Mouse (Mus musculus) forebrain, embryonic 15.5 days (tissue): ENCODE data around the gene Bcar1. TPM values are rescaled to one million over a fixed set of nuclear protein-coding genes. Genes with fewer than 3 reads are reported as not detected.

Experiments
- ATAC-seq: fragments of 200-750 bp; cut with Nextera tagmentation; replicated peaks from 2 replicates; pipeline ENCODE4 v1.8.0; 2017; ENCODE audit warnings: mild to moderate bottlenecking, moderate TSS enrichment, moderate library complexity
- H3K27ac ChIP-seq: fragments of 300-500 bp; sonication (generic); replicated peaks from 2 replicates; pipeline ENCODE4 v1.5.1; 2015; ENCODE audit warnings: mild to moderate bottlenecking, inconsistent platforms
- H3K27me3 ChIP-seq: fragments of 300-500 bp; sonication (generic); 2 replicates; pipeline ENCODE4 v1.6.1; 2015; ENCODE audit warnings: inconsistent platforms
- H3K36me3 ChIP-seq: fragments of 300-500 bp; sonication (generic); 2 replicates; pipeline ENCODE4 v1.6.1; 2015; ENCODE audit warnings: mild to moderate bottlenecking, inconsistent platforms
- H3K4me1 ChIP-seq: fragments of 300-500 bp; sonication (generic); 2 replicates; pipeline ENCODE4 v1.6.1; 2015; ENCODE audit warnings: inconsistent platforms
- H3K4me2 ChIP-seq: fragments of 300-500 bp; sonication (generic); replicated peaks from 2 replicates; pipeline ENCODE4 v1.6.1; 2015; ENCODE audit warnings: mild to moderate bottlenecking, inconsistent platforms
- H3K4me3 ChIP-seq: fragments of 300-500 bp; sonication (generic); 2 replicates; pipeline ENCODE4 v1.5.1; 2015; ENCODE audit warnings: mild to moderate bottlenecking, inconsistent platforms
- H3K9ac ChIP-seq: fragments of 300-500 bp; sonication (generic); replicated peaks from 2 replicates; pipeline ENCODE4 v1.6.1; 2015; ENCODE audit warnings: mild to moderate bottlenecking, inconsistent platforms
- H3K9me3 ChIP-seq: fragments of 300-500 bp; sonication (generic); 2 replicates; pipeline ENCODE4 v1.6.1; 2016; ENCODE audit warnings: inconsistent platforms
- WGBS: fragments of 180-500 bp; shearing (Covaris S2); methylation state at CpG from one replicate; pipeline ENCODE4 v1.1.7; 2015; ENCODE audit warnings: mixed read lengths; 5-methylcytosine and 5-hydroxymethylcytosine counted together
- polyA plus RNA-seq: library from polyadenylated mRNA; unstranded; fragments of >200 nt; fragmentation: Nextera tagmentation; extraction: Ambion mirVana; gene quantifications from 2 replicates; pipeline ENCODE4 v1.2.1, GENCODE M21; 2015

Gene Bcar1
- polyA plus RNA-seq, 1 experiment from 2014 or later = 51.8 TPM

- Histone ChIP-seq H3K4me1 (peaks cover 90% of the 10 kb centered on the region), H3K27ac (no peak overlapping the region; the same call in 1 of the 2 replicates), H3K27me3 (no peaks in the 10 kb centered on the region), H3K9me3 (no peaks in the 10 kb centered on the region), H3K4me2 (no peak overlapping the region), H3K9ac (no peak overlapping the region), H3K36me3 (no peaks in the 10 kb centered on the region), H3K4me3 (no peak overlapping the region)
- 45% methylated on average over 6 of the region's 6 CpGs for whole genome bisulfite sequencing
- ATAC-seq = no peak
These were observed 9.2 kb downstream of the Bcar1 start for GRCm38 (mm10) chr8:111734244-111734960.

GRCm38 (mm10) chr8:111733581-111734243 lies 9.9 kb downstream of the Bcar1 start:
- no peak overlapping the region for H3K9ac ChIP-seq
- WGBS = 13% methylated on average over 5 of the region's 5 CpGs
- H3K4me1 ChIP-seq = peaks cover 87% of the 10 kb centered on the region
- no peak for ATAC-seq
- H3K36me3 ChIP-seq = no peaks in the 10 kb centered on the region
- no peaks in the 10 kb centered on the region for H3K27me3 ChIP-seq
- H3K27ac ChIP-seq = no peak overlapping the region
- H3K4me2 ChIP-seq = no peak overlapping the region
- no peaks in the 10 kb centered on the region for H3K9me3 ChIP-seq
- H3K4me3 ChIP-seq = no peak overlapping the region

GRCm38 (mm10) chr8:111732406-111733085 lies 11.1 kb downstream of the Bcar1 start:
- Histone ChIP-seq H3K4me1 (peaks cover 85% of the 10 kb centered on the region), H3K9me3 (no peaks in the 10 kb centered on the region), H3K4me2 (peak overlapping the region; percentile 72), H3K27me3 (no peaks in the 10 kb centered on the region), H3K36me3 (no peaks in the 10 kb centered on the region), H3K27ac (peak overlapping the region; percentile 74), H3K4me3 (peak overlapping the region; percentile 61), H3K9ac (peak overlapping the region; percentile 67)
- no peak for ATAC-seq
- WGBS = 29% methylated on average over 10 of the region's 10 CpGs

DNA sequence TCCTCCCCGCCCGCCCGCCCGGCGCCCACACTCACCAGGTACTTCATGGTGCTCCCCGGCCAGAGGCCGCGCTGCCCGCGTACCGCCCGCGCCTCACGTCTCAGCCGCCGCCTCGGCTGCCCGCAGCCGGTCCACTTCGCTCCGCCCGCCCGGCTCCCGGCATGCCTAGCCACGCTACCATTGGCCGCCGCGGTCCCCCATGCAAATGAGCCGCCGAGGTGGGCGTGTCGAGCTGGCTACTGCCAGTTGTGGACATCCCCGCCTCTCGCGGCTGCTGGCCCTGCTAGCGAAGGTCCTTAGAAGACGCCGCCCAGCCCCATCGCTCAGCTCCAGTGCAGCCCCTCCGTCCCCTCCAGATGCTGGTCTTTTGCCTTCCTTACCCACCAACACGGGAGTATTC lies 11.6 kb downstream of the Bcar1 start:
- Histone ChIP-seq H3K36me3 (no peaks in the 10 kb centered on the region), H3K4me2 (peak overlapping the region; percentile 72), H3K27me3 (no peaks in the 10 kb centered on the region), H3K4me1 (peaks cover 84% of the 10 kb centered on the region), H3K9ac (peak overlapping the region; percentile 67), H3K27ac (peak overlapping the region; percentile 74), H3K9me3 (no peaks in the 10 kb centered on the region), H3K4me3 (peak overlapping the region; percentile 61)
- 0% methylated on average over 35 of the region's 41 CpGs for WGBS
- peak; percentile 95 for ATAC-seq

DNA sequence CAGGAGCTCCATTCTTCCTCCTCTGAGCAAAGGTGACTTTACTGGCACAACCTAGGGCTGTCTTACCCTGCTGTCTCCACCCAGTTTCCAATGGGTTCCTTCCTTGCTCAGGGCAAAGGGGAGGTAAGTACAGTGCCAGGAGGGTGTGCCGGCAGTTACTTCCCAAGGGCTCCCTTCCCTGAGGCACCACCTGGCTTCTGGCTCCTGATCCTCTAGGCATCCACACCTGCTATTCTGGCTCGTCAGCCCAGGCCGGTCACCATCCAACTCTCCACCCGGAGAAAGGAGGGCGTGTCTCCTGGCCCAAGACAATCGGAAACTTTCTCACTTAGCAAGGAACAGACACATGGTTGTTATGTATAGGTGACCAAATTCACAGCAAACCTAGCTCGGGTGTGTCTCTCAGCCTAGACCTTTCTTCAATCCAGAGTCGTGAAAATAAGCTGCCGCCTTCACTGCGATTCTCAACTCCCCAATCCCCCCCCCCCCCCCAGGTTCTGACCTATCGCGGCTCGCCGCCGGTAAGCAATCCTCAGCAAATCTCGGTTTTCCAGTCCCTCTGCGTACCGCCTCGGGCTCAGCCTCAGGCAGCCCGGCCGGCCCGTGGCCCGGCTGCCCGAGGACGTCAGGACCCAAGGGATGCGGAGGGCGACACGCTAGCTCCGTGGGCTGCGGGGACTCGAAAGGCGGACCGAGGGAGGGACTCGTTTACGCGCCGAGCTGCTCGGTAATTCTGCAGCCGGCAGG lies 12.2 kb downstream of the Bcar1 start:
- no peaks in the 10 kb centered on the region for H3K36me3 ChIP-seq
- peak overlapping the region; percentile 66 for H3K27ac ChIP-seq
- no peaks in the 10 kb centered on the region for H3K9me3 ChIP-seq
- H3K27me3 ChIP-seq = no peaks in the 10 kb centered on the region
- peak overlapping the region; percentile 61 for H3K4me3 ChIP-seq
- WGBS = under 1% methylated on average over 38 of the region's 39 CpGs
- H3K4me1 ChIP-seq = peaks cover 84% of the 10 kb centered on the region
- H3K9ac ChIP-seq = peak overlapping the region; percentile 67
- peak overlapping the region; percentile 72 for H3K4me2 ChIP-seq
- peak; percentile 51 for ATAC-seq

- Histone ChIP-seq H3K9ac (no peak overlapping the region), H3K4me3 (no peak overlapping the region), H3K4me2 (no peak overlapping the region), H3K27ac (no peak overlapping the region), H3K36me3 (no peaks in the 10 kb centered on the region), H3K9me3 (no peaks in the 10 kb centered on the region), H3K27me3 (no peaks in the 10 kb centered on the region), H3K4me1 (peaks cover 67% of the 10 kb centered on the region)
- ATAC-seq = no peak
- WGBS = 73% methylated on average over 7 of the region's 7 CpGs
These were observed 14.1 kb downstream of the Bcar1 start for GRCm38 (mm10) chr8:111729233-111730170.

DNA sequence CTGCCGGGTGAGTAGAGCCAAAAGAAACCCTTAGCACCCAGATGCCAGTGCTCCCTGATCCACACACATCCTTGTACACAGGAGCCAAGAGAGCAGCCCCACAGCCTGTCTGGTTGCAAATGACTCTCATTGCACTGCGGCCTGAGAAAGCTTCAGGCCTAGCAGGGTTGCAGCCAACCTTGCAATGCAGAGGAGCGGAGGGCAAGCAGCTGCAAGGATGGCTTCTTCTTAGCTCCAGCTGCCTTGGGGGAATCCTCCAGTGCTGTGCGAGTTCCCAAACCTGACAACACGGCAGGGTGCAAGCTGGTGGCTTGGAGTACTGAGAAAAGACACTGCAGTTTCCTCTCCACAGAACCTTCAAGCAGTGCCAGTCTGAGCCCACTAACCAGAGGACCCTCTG lies 15.1 kb downstream of the Bcar1 start:
- Histone ChIP-seq H3K4me3 (no peak overlapping the region), H3K4me2 (no peak overlapping the region), H3K36me3 (no peaks in the 10 kb centered on the region), H3K9ac (no peak overlapping the region), H3K9me3 (no peaks in the 10 kb centered on the region), H3K27ac (0 out of 2 replicates have a peak overlapping the region, but pooled peaks have one; percentile 5), H3K4me1 (peaks cover 57% of the 10 kb centered on the region), H3K27me3 (no peaks in the 10 kb centered on the region)
- 74% methylated on average over 5 of the region's 5 CpGs for WGBS
- ATAC-seq = no peak

DNA sequence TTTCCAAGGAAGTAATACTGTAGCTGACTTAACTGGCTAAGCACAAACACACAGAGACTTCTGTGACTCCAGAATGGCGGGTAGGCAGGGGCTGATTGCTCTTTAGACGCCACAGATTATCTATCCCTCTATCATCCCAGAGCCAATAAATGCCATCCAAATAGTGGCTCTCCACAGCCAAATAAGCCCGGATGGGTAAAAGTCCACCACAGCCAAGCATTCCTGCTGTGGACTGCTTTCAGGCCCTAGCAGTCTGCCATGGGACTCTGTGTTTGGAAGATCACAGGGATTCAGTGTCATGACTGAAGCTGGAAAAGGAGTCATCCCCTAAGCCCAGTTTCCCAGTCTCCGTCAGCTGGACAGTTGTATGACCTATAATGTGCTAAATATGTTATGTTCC lies 16.1 kb downstream of the Bcar1 start:
- ATAC-seq = no peak
- no peak overlapping the region for H3K9ac ChIP-seq

GRCm38 (mm10) chr8:111726102-111726900 lies 17.3 kb downstream of the Bcar1 start:
- WGBS = 71% methylated on average over 7 of the region's 7 CpGs
- Histone ChIP-seq H3K27me3 (no peaks in the 10 kb centered on the region), H3K4me3 (no peak overlapping the region), H3K36me3 (no peaks in the 10 kb centered on the region), H3K4me2 (no peak overlapping the region), H3K9me3 (no peaks in the 10 kb centered on the region), H3K27ac (0 out of 2 replicates have a peak overlapping the region, but pooled peaks have one; percentile 5), H3K4me1 (peaks cover 40% of the 10 kb centered on the region), H3K9ac (no peak overlapping the region)
- ATAC-seq = peak; percentile 62

More for the DNA sequence above, 16.1 kb downstream of the Bcar1 start:
- H3K4me2 ChIP-seq = no peak overlapping the region
- no peak overlapping the region for H3K27ac ChIP-seq
- no peaks in the 10 kb centered on the region for H3K9me3 ChIP-seq
- 84% methylated on average over 4 of the region's 4 CpGs for WGBS
- no peak overlapping the region for H3K4me3 ChIP-seq
- no peaks in the 10 kb centered on the region for H3K27me3 ChIP-seq
- H3K36me3 ChIP-seq = no peaks in the 10 kb centered on the region
- H3K4me1 ChIP-seq = peaks cover 48% of the 10 kb centered on the region

GRCm38 (mm10) chr8:111725341-111725740 lies 18.3 kb downstream of the Bcar1 start:
- Histone ChIP-seq H3K9me3 (no peaks in the 10 kb centered on the region), H3K4me1 (peaks cover 30% of the 10 kb centered on the region), H3K4me3 (no peak overlapping the region), H3K9ac (no peak overlapping the region), H3K27ac (no peak overlapping the region), H3K36me3 (peaks cover 4% of the 10 kb centered on the region; the same call in 1 of the 2 replicates), H3K4me2 (no peak overlapping the region), H3K27me3 (no peaks in the 10 kb centered on the region)
- ATAC-seq = no peak
- WGBS = 93% methylated on average over 6 of the region's 6 CpGs
